Mouse (Mus musculus): ENCODE data around the gene Ttc30a2. TPM values are rescaled to one million over a fixed set of nuclear protein-coding genes. Genes with fewer than 3 reads are reported as not detected.
A peak's percentile ranks its signal among the peaks of the same experiment; 100 is the strongest.
"Not testable (repeated sequence)": the region's sequence is repeated elsewhere in the genome, so short reads cannot be mapped to it uniquely, and the experiment has no call there.

Ttc30a2 gene
- 0.36 and 0.42 TPM in 2 replicates for total RNA-seq (2012; rRNA removed)

DNA sequence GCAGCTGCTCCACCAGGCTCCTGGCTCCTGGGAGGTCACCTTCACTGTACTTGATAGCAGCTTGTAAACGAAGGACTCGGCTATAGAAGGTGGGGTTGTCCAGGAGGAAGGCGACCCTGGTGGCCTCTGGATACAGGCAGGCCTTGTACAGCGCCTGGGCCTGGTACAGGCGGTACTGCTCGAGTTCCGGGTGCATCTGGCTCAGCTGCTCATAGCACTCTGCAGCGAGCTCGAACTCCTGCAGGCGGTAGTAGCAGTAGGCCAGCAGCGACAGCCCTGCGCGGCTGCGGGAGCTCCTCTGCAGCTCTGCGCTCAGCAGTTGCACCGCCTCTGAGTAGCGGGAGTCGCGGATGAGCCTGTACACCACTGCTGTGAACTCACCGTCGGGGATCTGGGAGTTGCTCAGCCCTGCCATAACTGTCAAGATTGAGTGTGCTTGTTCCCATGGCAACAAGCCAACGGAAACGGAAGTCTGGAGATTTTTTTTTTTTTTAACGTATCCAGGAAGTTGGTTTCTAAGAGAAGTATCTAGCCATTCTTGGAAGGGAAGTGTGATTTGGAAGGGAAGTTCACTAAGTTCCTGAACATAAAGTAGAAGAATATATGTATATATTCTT, at the start of gene Ttc30a2:
Gene Ttc30a2 (minus strand): TSS at position 419 of the 617 bp plus-strand sequence.
- H3K4me1 ChIP-seq (ENCODE audit: control insufficient read depth in 2 of 2, insufficient read depth in 2 of 2, low read length in 2 of 2, poor library complexity in 1 of 2); H3K9ac ChIP-seq (ENCODE audit: insufficient read depth, low read depth, low read length, poor library complexity, severe bottlenecking); H3K36me3 ChIP-seq (ENCODE audit: control insufficient read depth, insufficient read depth, low read length, poor library complexity, severe bottlenecking); H3K27ac ChIP-seq (ENCODE audit: insufficient read depth, low read depth, low read length, poor library complexity, severe bottlenecking); H3K9me3 ChIP-seq (ENCODE audit: control insufficient read depth, insufficient read depth, low read depth, low read length); in situ Hi-C loops (cut with MboI; ENCODE audit: low sequenced_read_pairs in 2 of 2, unreplicated experiment in 2 of 2): not testable (repeated sequence)
- peak; percentile 63 for DNase-seq (ENCODE audit: low read depth, low spot score)
- TF ChIP-seq ZNF384 (IDR thresholded peaks at IDR 0.05; ENCODE audit: low read depth, low read length): peak; percentile 98
- peak within 1 kb of the TSS in 1 of 2 experiments; percentile 5; a peak in 2 of 4 replicates for H3K4me3 ChIP-seq (ENCODE audit: insufficient read depth in 1 of 2, low read depth in 1 of 2, low read length in 2 of 2, poor library complexity in 1 of 2, severe bottlenecking in 1 of 2)

DNA sequence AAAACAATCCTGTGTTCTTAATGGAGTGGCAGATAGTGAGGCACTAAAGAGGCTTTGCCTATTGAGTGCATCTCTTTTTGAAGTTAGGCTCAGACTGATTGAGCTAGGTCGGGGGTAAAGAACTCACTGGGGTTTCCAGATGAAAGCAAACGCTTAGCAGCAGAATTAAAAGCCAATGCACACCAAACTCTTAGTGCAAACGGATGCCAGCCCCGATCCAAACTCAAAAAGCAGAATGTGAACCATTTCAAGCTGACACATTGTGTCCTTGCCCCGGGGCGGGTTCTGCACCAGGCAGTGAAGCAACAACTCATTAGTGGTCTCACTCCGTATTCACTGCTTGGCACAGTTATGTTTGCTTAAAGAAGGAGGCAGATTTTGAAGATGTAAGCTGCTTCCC, 38.9 kb upstream of the Ttc30a2 start:
- DNase-seq (ENCODE audit: low read depth, low spot score): no peak
- no peaks in the 10 kb centered on the region for H3K36me3 ChIP-seq (ENCODE audit: control insufficient read depth, insufficient read depth, low read length, poor library complexity, severe bottlenecking)
- 0 out of 4 replicates have a peak, but pooled peaks cover 0 to 5% of the 10 kb centered on the region in 2 experiments for H3K4me1 ChIP-seq (ENCODE audit: control insufficient read depth in 2 of 2, insufficient read depth in 2 of 2, low read length in 2 of 2, poor library complexity in 1 of 2)
- H3K4me3 ChIP-seq (ENCODE audit: insufficient read depth in 1 of 2, low read depth in 1 of 2, low read length in 2 of 2, poor library complexity in 1 of 2, severe bottlenecking in 1 of 2): no peak overlapping the region
- in situ Hi-C loops (cut with MboI; ENCODE audit: low sequenced_read_pairs in 2 of 2, unreplicated experiment in 2 of 2): no loop called here
- H3K27ac ChIP-seq (ENCODE audit: insufficient read depth, low read depth, low read length, poor library complexity, severe bottlenecking): no peak overlapping the region
- no peak overlapping the region for H3K9ac ChIP-seq (ENCODE audit: insufficient read depth, low read depth, low read length, poor library complexity, severe bottlenecking)
- no peaks in the 10 kb centered on the region for H3K9me3 ChIP-seq (ENCODE audit: control insufficient read depth, insufficient read depth, low read depth, low read length)
- TF ChIP-seq ZNF384 (IDR thresholded peaks at IDR 0.05; ENCODE audit: low read depth, low read length): no peak
- TF ChIP-seq MAFK (IDR thresholded peaks at IDR 0.05; ENCODE audit: insufficient read depth, low read depth, low read length): no peak
- TF ChIP-seq HCFC1 (IDR thresholded peaks at IDR 0.05; ENCODE audit: borderline replicate concordance, insufficient read depth, low read length): no peak
- no peak for TF ChIP-seq ZC3H11A (IDR thresholded peaks at IDR 0.05; ENCODE audit: borderline replicate concordance, low read depth, low read length)
- TF ChIP-seq CHD2 (IDR thresholded peaks at IDR 0.05; ENCODE audit: low read depth, low read length): no peak

- no peaks in the 10 kb centered on the region for H3K9me3 ChIP-seq (ENCODE audit: control insufficient read depth, insufficient read depth, low read depth, low read length)
- no peak overlapping the region for H3K9ac ChIP-seq (ENCODE audit: insufficient read depth, low read depth, low read length, poor library complexity, severe bottlenecking)
- H3K4me1 ChIP-seq (ENCODE audit: control insufficient read depth in 2 of 2, insufficient read depth in 2 of 2, low read length in 2 of 2, poor library complexity in 1 of 2): peaks cover 0 to 2% of the 10 kb centered on the region in 2 experiments; a peak in 1 of 4 replicates
- H3K36me3 ChIP-seq (ENCODE audit: control insufficient read depth, insufficient read depth, low read length, poor library complexity, severe bottlenecking): no peaks in the 10 kb centered on the region
- H3K4me3 ChIP-seq (ENCODE audit: insufficient read depth in 1 of 2, low read depth in 1 of 2, low read length in 2 of 2, poor library complexity in 1 of 2, severe bottlenecking in 1 of 2): no peak overlapping the region
- TF ChIP-seq CHD2 (IDR thresholded peaks at IDR 0.05; ENCODE audit: low read depth, low read length) (no peak), ZC3H11A (IDR thresholded peaks at IDR 0.05; ENCODE audit: borderline replicate concordance, low read depth, low read length) (no peak), HCFC1 (IDR thresholded peaks at IDR 0.05; ENCODE audit: borderline replicate concordance, insufficient read depth, low read length) (no peak), MAFK (IDR thresholded peaks at IDR 0.05; ENCODE audit: insufficient read depth, low read depth, low read length) (no peak), ZNF384 (IDR thresholded peaks at IDR 0.05; ENCODE audit: low read depth, low read length) (no peak)
- DNase-seq (ENCODE audit: low read depth, low spot score): no peak
- no peak overlapping the region for H3K27ac ChIP-seq (ENCODE audit: insufficient read depth, low read depth, low read length, poor library complexity, severe bottlenecking)
- in situ Hi-C loops (cut with MboI; ENCODE audit: low sequenced_read_pairs in 2 of 2, unreplicated experiment in 2 of 2): no loop called here
These were observed 38.2 kb upstream of the Ttc30a2 start for GRCm38 (mm10) chr2:76016136-76016535.

DNA sequence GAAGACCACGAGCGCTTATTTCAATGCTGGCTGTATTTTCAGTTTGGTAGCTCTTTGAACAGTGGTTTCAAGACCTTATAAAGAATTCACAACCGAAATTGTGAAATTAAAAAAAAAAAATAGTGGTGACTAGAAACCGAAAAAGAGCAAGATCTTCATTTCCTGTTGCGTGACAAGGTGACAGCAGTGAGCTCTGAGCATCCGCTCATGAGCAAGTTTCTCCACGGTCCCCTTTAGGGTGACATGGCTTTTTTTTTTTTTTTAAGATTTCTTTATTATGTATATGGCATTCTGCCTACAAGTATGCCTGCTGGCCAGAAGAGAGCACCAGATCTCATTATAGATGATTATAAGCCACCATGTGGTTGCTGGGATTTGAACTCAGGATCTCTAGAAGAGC, 37.5 kb upstream of the Ttc30a2 start:
- no peak overlapping the region for H3K9ac ChIP-seq (ENCODE audit: insufficient read depth, low read depth, low read length, poor library complexity, severe bottlenecking)
- no peaks in the 10 kb centered on the region for H3K36me3 ChIP-seq (ENCODE audit: control insufficient read depth, insufficient read depth, low read length, poor library complexity, severe bottlenecking)
- H3K4me1 ChIP-seq (ENCODE audit: control insufficient read depth in 2 of 2, insufficient read depth in 2 of 2, low read length in 2 of 2, poor library complexity in 1 of 2): peaks cover 0 to 2% of the 10 kb centered on the region in 2 experiments; a peak in 1 of 4 replicates
- TF ChIP-seq ZNF384 (IDR thresholded peaks at IDR 0.05; ENCODE audit: low read depth, low read length) (no peak), ZC3H11A (IDR thresholded peaks at IDR 0.05; ENCODE audit: borderline replicate concordance, low read depth, low read length) (no peak), CHD2 (IDR thresholded peaks at IDR 0.05; ENCODE audit: low read depth, low read length) (no peak), MAFK (IDR thresholded peaks at IDR 0.05; ENCODE audit: insufficient read depth, low read depth, low read length) (no peak), HCFC1 (IDR thresholded peaks at IDR 0.05; ENCODE audit: borderline replicate concordance, insufficient read depth, low read length) (no peak)
- no peak overlapping the region for H3K27ac ChIP-seq (ENCODE audit: insufficient read depth, low read depth, low read length, poor library complexity, severe bottlenecking)
- DNase-seq (ENCODE audit: low read depth, low spot score): no peak
- no peak overlapping the region for H3K4me3 ChIP-seq (ENCODE audit: insufficient read depth in 1 of 2, low read depth in 1 of 2, low read length in 2 of 2, poor library complexity in 1 of 2, severe bottlenecking in 1 of 2)
- in situ Hi-C loops (cut with MboI; ENCODE audit: low sequenced_read_pairs in 2 of 2, unreplicated experiment in 2 of 2): no loop called here
- H3K9me3 ChIP-seq (ENCODE audit: control insufficient read depth, insufficient read depth, low read depth, low read length): no peaks in the 10 kb centered on the region

- Histone ChIP-seq H3K4me3 (ENCODE audit: insufficient read depth in 1 of 2, low read depth in 1 of 2, low read length in 2 of 2, poor library complexity in 1 of 2, severe bottlenecking in 1 of 2) (no peak overlapping the region), H3K9me3 (ENCODE audit: control insufficient read depth, insufficient read depth, low read depth, low read length) (no peaks in the 10 kb centered on the region), H3K4me1 (ENCODE audit: control insufficient read depth in 2 of 2, insufficient read depth in 2 of 2, low read length in 2 of 2, poor library complexity in 1 of 2) (peaks cover 0 to 2% of the 10 kb centered on the region in 2 experiments; a peak in 1 of 4 replicates), H3K36me3 (ENCODE audit: control insufficient read depth, insufficient read depth, low read length, poor library complexity, severe bottlenecking) (no peaks in the 10 kb centered on the region), H3K27ac (ENCODE audit: insufficient read depth, low read depth, low read length, poor library complexity, severe bottlenecking) (no peak overlapping the region), H3K9ac (ENCODE audit: insufficient read depth, low read depth, low read length, poor library complexity, severe bottlenecking) (no peak overlapping the region)
- DNase-seq (ENCODE audit: low read depth, low spot score): no peak
- TF ChIP-seq ZC3H11A (IDR thresholded peaks at IDR 0.05; ENCODE audit: borderline replicate concordance, low read depth, low read length) (no peak), ZNF384 (IDR thresholded peaks at IDR 0.05; ENCODE audit: low read depth, low read length) (no peak), CHD2 (IDR thresholded peaks at IDR 0.05; ENCODE audit: low read depth, low read length) (no peak), MAFK (IDR thresholded peaks at IDR 0.05; ENCODE audit: insufficient read depth, low read depth, low read length) (no peak), HCFC1 (IDR thresholded peaks at IDR 0.05; ENCODE audit: borderline replicate concordance, insufficient read depth, low read length) (no peak)
- in situ Hi-C loops (cut with MboI; ENCODE audit: low sequenced_read_pairs in 2 of 2, unreplicated experiment in 2 of 2): no loop called here
These were observed 36.7 kb upstream of the Ttc30a2 start for GRCm38 (mm10) chr2:76014659-76015058.
